Mouse (Mus musculus) liver, postnatal 0 days (tissue): ENCODE measurements at regions not wholly inside any gene's neighbourhood (a gene's known extent, or its start where the extent isn't known, plus 50 kb on each side); places are given as distances from the start of the nearest gene placed in this dataset.

ENCODE experiments used
- CTCF ChIP-seq: sonication (generic); IDR thresholded peaks from 2 replicates; pipeline ENCODE4 v1.5.1; 2016; ENCODE audit warnings: antibody characterized with exemption, low read depth
- EP300 ChIP-seq: IDR thresholded peaks from 2 replicates; pipeline ENCODE4 v1.6.1; 2016; ENCODE audit warnings: antibody characterized with exemption, low read depth, mild to moderate bottlenecking

GRCm38 (mm10) chr8:103903635-103904034, 197.8 kb upstream of the Cdh5 start:
- TF ChIP-seq EP300, result no peak
- no peak for TF ChIP-seq CTCF
